Mouse (Mus musculus): ENCODE data around the gene Ncf4.

DNA sequence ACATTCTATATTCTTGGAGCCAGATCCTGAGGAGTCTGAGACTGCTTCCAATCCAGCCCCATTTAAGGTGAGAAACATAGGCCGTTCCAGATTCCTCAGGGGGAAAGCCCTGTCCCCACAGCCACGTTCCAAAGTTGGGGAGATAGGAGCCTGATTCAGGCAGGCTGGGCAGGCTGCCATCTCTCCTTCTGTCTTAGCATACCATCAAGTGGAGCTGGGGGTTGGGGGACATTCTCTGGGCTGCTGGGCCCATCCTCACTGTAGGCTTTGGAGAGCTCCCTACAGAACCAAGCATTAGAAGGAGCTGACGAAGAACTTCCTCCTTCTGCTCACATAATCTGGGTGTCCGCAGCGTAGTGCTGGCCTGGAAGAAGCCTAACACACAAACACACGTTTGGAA lies 827 bp upstream of the Ncf4 start:
- no peak for TF ChIP-seq CTCF (IDR thresholded peaks at IDR 0.05)
- TF ChIP-seq EP300 (IDR thresholded peaks at IDR 0.05; ENCODE audit: insufficient read depth, low read depth, low read length) = no peak
